Mouse (Mus musculus) ES-E14 (cell line): Measurements from ENCODE around the gene Fam169b. TPM values are rescaled to one million over a fixed set of nuclear protein-coding genes. Genes with fewer than 3 reads are reported as not detected.

Experiments used
- DNase-seq: peaks from one replicate; pipeline ENCODE4 v3.0.0-alpha.2; 2013; ENCODE audit warnings: low read depth, low spot score
- H3K27ac ChIP-seq: 2 replicates; pipeline ENCODE4 v1.5.1; 2012; ENCODE audit warnings: low read depth, mild to moderate bottlenecking, low read length, moderate library complexity, mixed read lengths; ENCODE audit not compliant: poor library complexity, insufficient read depth, severe bottlenecking
- H3K36me3 ChIP-seq: 2 replicates; pipeline ENCODE4 v1.6.1; 2012; ENCODE audit warnings: mild to moderate bottlenecking, low read length, moderate library complexity, mixed read lengths; ENCODE audit not compliant: control insufficient read depth, poor library complexity, insufficient read depth, severe bottlenecking
- H3K4me1 ChIP-seq, 2 experiments: fragments of 150-350 bp in 1 of 2; sonication (generic) in 1 of 2; 2 replicates each; pipeline ENCODE4 v1.6.1; 2012; ENCODE audit warnings: low read length in 2 of 2, mild to moderate bottlenecking in 1 of 2, mixed read lengths in 1 of 2; ENCODE audit not compliant: control insufficient read depth in 2 of 2, insufficient read depth in 2 of 2, poor library complexity in 1 of 2
- H3K4me3 ChIP-seq, 2 experiments: fragments of 150-350 bp in 1 of 2; sonication (generic) in 1 of 2; 2 replicates each; pipeline ENCODE4 v1.5.1; 2012; ENCODE audit warnings: low read length in 2 of 2, low read depth in 1 of 2, mild to moderate bottlenecking in 1 of 2, mixed read lengths in 1 of 2; ENCODE audit not compliant: insufficient read depth in 1 of 2, poor library complexity in 1 of 2, severe bottlenecking in 1 of 2
- H3K9ac ChIP-seq: 2 replicates; pipeline ENCODE4 v1.6.1; 2012; ENCODE audit warnings: low read depth, mild to moderate bottlenecking, low read length, mixed read lengths; ENCODE audit not compliant: poor library complexity, insufficient read depth, severe bottlenecking
- H3K9me3 ChIP-seq: fragments of 150-350 bp; sonication (generic); 2 replicates; pipeline ENCODE4 v1.6.1; 2012; ENCODE audit warnings: low read depth, mild to moderate bottlenecking, low read length; ENCODE audit not compliant: control insufficient read depth, insufficient read depth
- CHD2 ChIP-seq: IDR thresholded peaks from 2 replicates; pipeline ENCODE4 v1.6.1; 2014; ENCODE audit warnings: mild to moderate bottlenecking, low read depth, low read length, inconsistent platforms
- HCFC1 ChIP-seq: IDR thresholded peaks from 2 replicates; pipeline ENCODE4 v1.6.1; 2012; ENCODE audit warnings: low read length, inconsistent platforms, borderline replicate concordance; ENCODE audit not compliant: insufficient read depth
- MAFK ChIP-seq: IDR thresholded peaks from 2 replicates; pipeline ENCODE4 v1.6.1; 2014; ENCODE audit warnings: mild to moderate bottlenecking, low read depth, low read length, inconsistent platforms; ENCODE audit not compliant: insufficient read depth
- ZC3H11A ChIP-seq: IDR thresholded peaks from 2 replicates; pipeline ENCODE4 v1.6.1; 2012; ENCODE audit warnings: low read depth, mild to moderate bottlenecking, inconsistent platforms, low read length, borderline replicate concordance
- ZNF384 ChIP-seq: IDR thresholded peaks from 2 replicates; pipeline ENCODE4 v1.6.1; 2012; ENCODE audit warnings: low read depth, low read length, inconsistent platforms
- in situ Hi-C, 2 experiments: fragments of 600-800 bp; cut with MboI; formaldehyde crosslinking; loops; one replicate each; pipeline ENCODE4 v1.15.1; 2025; ENCODE audit warnings: low sequenced_read_pairs in 2 of 2, inconsistent platforms in 1 of 2; ENCODE audit not compliant: unreplicated experiment in 2 of 2
- total RNA-seq: library from RNA; depleted of rRNA; stranded (reverse); fragments of 300-350 nt; gene quantifications from 2 replicates; pipeline ENCODE4 v1.2.3, GENCODE M21; 2012

Gene Fam169b
- total RNA-seq, 1 experiment = 5.7 TPM

DNA sequence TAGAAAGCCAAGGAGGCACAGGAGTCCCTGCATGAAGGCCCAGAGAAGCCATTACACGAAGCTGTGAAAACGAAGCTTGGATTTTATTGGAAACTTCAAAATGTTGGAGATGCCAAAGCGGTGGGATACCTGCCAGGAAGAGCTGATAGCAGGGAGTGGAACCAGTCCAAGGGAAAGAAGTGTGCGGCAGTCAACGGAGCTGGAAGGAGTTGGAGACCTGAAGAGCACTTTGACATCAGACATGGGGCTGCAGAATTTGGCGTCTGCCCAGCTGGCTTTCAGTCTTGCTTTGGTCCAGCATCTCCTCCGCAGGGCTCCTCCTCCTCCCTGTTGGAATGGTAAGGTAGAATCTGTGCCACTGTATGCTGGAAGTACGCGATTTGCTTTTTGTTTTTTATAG lies 92.1 kb downstream of the Fam169b start:
- DNase-seq = no peak
- H3K27ac ChIP-seq = no peak overlapping the region
- no peak for TF ChIP-seq ZNF384
- TF ChIP-seq HCFC1 = no peak
- no peak for TF ChIP-seq MAFK
- TF ChIP-seq CHD2 = no peak
- no peak for TF ChIP-seq ZC3H11A
- in situ Hi-C loops = loop anchor here in 1 of 2 experiments (25.0 kb wide), 1 partner anchor 578 kb away; no protein-coding TSS in a partner anchor
- no peak overlapping the region for H3K4me3 ChIP-seq
- peaks cover 6% of the 10 kb centered on the region; the same call in 1 of the 2 replicates for H3K36me3 ChIP-seq
- no peaks in the 10 kb centered on the region for H3K4me1 ChIP-seq
- no peaks in the 10 kb centered on the region for H3K9me3 ChIP-seq
- no peak overlapping the region for H3K9ac ChIP-seq

DNA sequence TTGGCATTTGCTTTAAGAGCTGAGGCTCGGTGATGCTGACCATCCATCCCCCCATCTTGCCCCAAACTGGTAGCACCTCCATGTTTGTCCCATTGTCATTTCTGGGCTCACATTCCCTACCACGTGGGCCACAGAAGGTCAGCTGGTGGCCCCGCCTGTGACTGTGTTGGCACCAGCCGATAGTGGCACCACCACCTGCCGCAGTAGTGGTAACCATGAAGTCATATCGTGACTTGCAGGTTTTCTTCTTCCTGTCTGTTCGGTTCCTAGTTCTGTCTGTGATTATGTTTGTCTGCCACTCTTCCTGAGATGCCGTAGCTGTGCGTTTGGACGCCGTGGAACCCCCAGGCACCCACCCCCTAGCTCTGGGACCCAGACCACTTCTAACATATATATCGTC lies 95.3 kb downstream of the Fam169b start:
- H3K36me3 ChIP-seq = peaks cover 2% of the 10 kb centered on the region; the same call in 1 of the 2 replicates
- in situ Hi-C loops = loop anchor here in 1 of 2 experiments (25.0 kb wide), 1 partner anchor 582 kb away; no protein-coding TSS in a partner anchor
- TF ChIP-seq HCFC1 (no peak), CHD2 (no peak), MAFK (no peak), ZNF384 (no peak), ZC3H11A (no peak)
- no peak for DNase-seq
- no peaks in the 10 kb centered on the region for H3K4me1 ChIP-seq
- H3K4me3 ChIP-seq = no peak overlapping the region
- no peak overlapping the region for H3K27ac ChIP-seq
- H3K9me3 ChIP-seq = no peaks in the 10 kb centered on the region
- H3K9ac ChIP-seq = no peak overlapping the region

DNA sequence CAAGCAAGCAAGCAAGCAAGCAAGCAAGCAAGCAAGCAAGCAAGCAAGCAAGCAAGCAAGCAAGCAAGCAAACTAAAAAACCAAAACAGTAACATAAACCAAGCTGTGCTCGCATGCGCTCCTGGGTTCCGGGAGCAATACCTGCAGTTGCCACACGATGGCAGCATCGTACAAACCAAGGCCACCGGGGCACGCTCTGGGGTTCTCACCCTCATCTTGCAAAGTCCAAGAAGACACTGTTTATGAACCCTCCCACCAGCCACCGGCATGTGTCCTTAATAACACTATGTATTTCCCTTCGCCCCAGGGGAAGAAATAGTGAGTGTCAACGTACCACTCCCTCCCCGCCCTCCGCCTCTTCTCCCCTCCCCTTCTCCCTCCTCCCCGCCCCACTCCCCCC lies 96.1 kb downstream of the Fam169b start:
- Histone ChIP-seq H3K27ac (no peak overlapping the region), H3K9ac (no peak overlapping the region), H3K4me3 (peak overlapping the region; percentile 11 to 22; a peak in 1 of 4 replicates), H3K4me1 (no peaks in the 10 kb centered on the region), H3K36me3 (peaks cover 2% of the 10 kb centered on the region; the same call in 1 of the 2 replicates), H3K9me3 (no peaks in the 10 kb centered on the region)
- in situ Hi-C loops = loop anchor here (5.0 to 25.0 kb wide), 3 partner anchors 113 to 582 kb away; no protein-coding TSS in a partner anchor
- peak; percentile 68 for DNase-seq
- TF ChIP-seq ZNF384 (no peak), ZC3H11A (peak; percentile 52; the same call in 1 of the 2 replicates)

DNA sequence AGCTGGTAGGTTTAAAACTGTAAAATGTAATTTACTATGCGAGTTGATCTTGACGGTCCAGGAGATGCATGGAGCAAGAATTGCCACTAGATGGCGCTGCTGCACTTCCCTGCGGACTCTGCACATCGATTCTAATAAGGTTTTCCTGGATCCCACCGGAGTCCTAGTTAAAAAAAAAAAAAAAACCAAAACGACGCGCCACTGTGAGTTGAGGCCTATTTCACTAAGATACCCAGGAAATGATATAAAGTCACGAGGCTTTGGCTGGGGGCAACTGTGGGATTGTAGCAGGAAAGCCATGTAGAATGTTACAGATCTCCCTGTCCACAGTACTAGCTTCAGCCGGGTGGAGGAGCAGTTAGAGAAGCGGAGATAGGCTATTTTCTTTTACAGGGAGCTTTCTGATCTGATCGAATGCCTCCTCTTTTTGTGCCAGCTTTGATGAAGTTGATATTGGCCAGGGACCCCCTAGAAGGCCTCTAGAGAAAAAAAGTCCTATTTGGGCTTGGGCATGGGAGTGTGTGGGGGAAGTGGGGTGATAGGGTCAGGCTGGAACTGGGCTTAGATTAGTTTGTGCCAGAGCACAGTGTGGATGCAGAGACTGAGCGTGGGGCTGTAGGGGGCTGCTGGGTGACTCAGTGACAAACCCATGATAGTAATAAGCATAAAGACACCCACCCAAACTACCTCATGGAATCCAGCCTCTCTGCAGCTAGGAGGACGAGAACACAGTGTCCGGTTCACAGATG lies 100.6 kb downstream of the Fam169b start:
- TF ChIP-seq ZC3H11A (peak; percentile 88; the same call in 1 of the 2 replicates), HCFC1 (no peak), ZNF384 (peak; percentile 89), MAFK (no peak)
- Histone ChIP-seq H3K4me1 (no peaks in the 10 kb centered on the region), H3K36me3 (no peaks in the 10 kb centered on the region), H3K4me3 (no peak overlapping the region), H3K9me3 (no peaks in the 10 kb centered on the region), H3K9ac (no peak overlapping the region), H3K27ac (no peak overlapping the region)
- in situ Hi-C loops = loop anchor here (5.0 to 25.0 kb wide), 3 partner anchors 108 to 587 kb away; no protein-coding TSS in a partner anchor
- peak; percentile 66 for DNase-seq
